Mouse (Mus musculus) embryonic stem cell, embryonic (primary cell): ENCODE measurements around the gene Rab11fip4.

Source experiments
- CTCF ChIA-PET, 4 experiments: fragments of 300-600 bp in 2 of 4; fragments of 350-600 bp in 2 of 4; sonication (Branson Sonifier 250); formaldehyde crosslinking; loops; one replicate each; lab custom pipeline; 2022; ENCODE audit warnings: inconsistent platforms in 2 of 4; lab: Charles Lee
- POLR2A ChIA-PET, 4 experiments: fragments of 300-600 bp in 2 of 4; fragments of 350-600 bp in 2 of 4; sonication (Branson Sonifier 250); formaldehyde crosslinking; loops; one replicate each; lab custom pipeline; 2022; ENCODE audit warnings: antibody characterized with exemption in 4 of 4, inconsistent platforms in 1 of 4; lab: Charles Lee

Rab11fip4 gene

GRCm38 (mm10) chr11:79675285-79675684 lies 84.3 kb downstream of the Rab11fip4 start:
- ChIA-PET POLR2A (interaction anchor here in 3 of 4 experiments (0.6 to 5.1 kb wide), 9 partner anchors 9 to 238 kb away, joined by 3 to 19 read pairs (median 3); no protein-coding TSS in a partner anchor), CTCF (interaction anchor here in 1 of 4 experiments (1.0 to 3.1 kb wide), 4 partner anchors 11 to 50 kb away, joined by 3 to 12 read pairs (median 6); no protein-coding TSS in a partner anchor)

GRCm38 (mm10) chr11:79675994-79676393 lies 85.0 kb downstream of the Rab11fip4 start:
- CTCF ChIA-PET: interaction anchor here in 3 of 4 experiments (0.6 to 3.1 kb wide), 5 partner anchors 10 to 214 kb away, joined by 3 to 12 read pairs (median 10); no protein-coding TSS in a partner anchor
- POLR2A ChIA-PET: interaction anchor here (0.6 to 5.1 kb wide), 11 partner anchors 10 to 238 kb away, joined by 3 to 19 read pairs (median 3); no protein-coding TSS in a partner anchor

GRCm38 (mm10) chr11:79676483-79676967 lies 85.5 kb downstream of the Rab11fip4 start:
- ChIA-PET POLR2A (interaction anchor here in 3 of 4 experiments (0.7 to 5.1 kb wide), 13 partner anchors 10 to 210 kb away, joined by 3 to 19 read pairs (median 5); no protein-coding TSS in a partner anchor), CTCF (interaction anchor here in 2 of 4 experiments (2.4 to 3.1 kb wide), 3 partner anchors 10 to 51 kb away, joined by 10 to 12 read pairs (median 11); no protein-coding TSS in a partner anchor)

- CTCF ChIA-PET: interaction anchor here (0.6 to 3.1 kb wide), 7 partner anchors 9 to 328 kb away, joined by 3 to 12 read pairs (median 5); no protein-coding TSS in a partner anchor
Observed at GRCm38 (mm10) chr11:79677402-79677801, 86.4 kb downstream of the Rab11fip4 start.

GRCm38 (mm10) chr11:79678363-79679153 lies 87.5 kb downstream of the Rab11fip4 start:
- ChIA-PET CTCF (interaction anchor here in 2 of 4 experiments (1.0 to 2.4 kb wide), 3 partner anchors 8 to 43 kb away, joined by 3 to 11 read pairs (median 5); no protein-coding TSS in a partner anchor), POLR2A (interaction anchor here in 3 of 4 experiments (0.6 to 2.2 kb wide), 11 partner anchors 17 to 187 kb away, joined by 3 to 10 read pairs (median 5); no protein-coding TSS in a partner anchor)

More at GRCm38 (mm10) chr11:79677402-79677801, 86.4 kb downstream of the Rab11fip4 start:
- POLR2A ChIA-PET: interaction anchor here in 2 of 4 experiments (0.8 to 5.1 kb wide), 8 partner anchors 8 to 209 kb away, joined by 3 to 19 read pairs (median 5); no protein-coding TSS in a partner anchor

GRCm38 (mm10) chr11:79679929-79680328 lies 88.9 kb downstream of the Rab11fip4 start:
- POLR2A ChIA-PET: interaction anchor here in 1 of 4 experiments (0.9 kb wide), 1 partner anchor 76 kb away, joined by 3 read pairs; no protein-coding TSS in a partner anchor
- CTCF ChIA-PET: interaction anchor here in 1 of 4 experiments (0.9 kb wide), 1 partner anchor 8 kb away, joined by 3 read pairs; no protein-coding TSS in a partner anchor

- ChIA-PET CTCF (interaction anchor here in 2 of 4 experiments (0.9 to 1.8 kb wide), 3 partner anchors 9 to 56 kb away, joined by 3 to 8 read pairs (median 3); no protein-coding TSS in a partner anchor), POLR2A (interaction anchor here in 2 of 4 experiments (0.8 to 1.5 kb wide), 8 partner anchors 11 to 76 kb away, joined by 3 read pairs; no protein-coding TSS in a partner anchor)
Observed at GRCm38 (mm10) chr11:79680559-79680958, 89.5 kb downstream of the Rab11fip4 start.

GRCm38 (mm10) chr11:79681182-79681581 lies 90.2 kb downstream of the Rab11fip4 start:
- POLR2A ChIA-PET: interaction anchor here in 2 of 4 experiments (0.8 to 1.5 kb wide), 14 partner anchors 8 to 69 kb away, joined by 3 to 4 read pairs (median 3); no protein-coding TSS in a partner anchor
- CTCF ChIA-PET: interaction anchor here in 2 of 4 experiments (1.0 to 1.8 kb wide), 2 partner anchors 34 to 56 kb away, joined by 3 to 8 read pairs; no protein-coding TSS in a partner anchor

- CTCF ChIA-PET: interaction anchor here in 1 of 4 experiments (1.8 kb wide), 1 partner anchor 57 kb away, joined by 8 read pairs; no protein-coding TSS in a partner anchor
- POLR2A ChIA-PET: interaction anchor here (0.6 to 1.5 kb wide), 14 partner anchors 9 to 87 kb away, joined by 3 to 5 read pairs (median 3); no protein-coding TSS in a partner anchor
Observed at GRCm38 (mm10) chr11:79681798-79682197, 90.8 kb downstream of the Rab11fip4 start.

- ChIA-PET POLR2A (interaction anchor here in 3 of 4 experiments (0.7 to 2.6 kb wide), 9 partner anchors 41 to 85 kb away, joined by 3 to 8 read pairs (median 3); no protein-coding TSS in a partner anchor), CTCF (interaction anchor here in 2 of 4 experiments (0.7 to 3.3 kb wide), 6 partner anchors 9 to 95 kb away, joined by 3 to 27 read pairs (median 18); partner anchors contain the start of gene Rab11fip4 (in 1 of the 2))
Observed at GRCm38 (mm10) chr11:79685109-79685508, 94.1 kb downstream of the Rab11fip4 start.

GRCm38 (mm10) chr11:79686501-79687121 lies 95.6 kb downstream of the Rab11fip4 start:
- ChIA-PET POLR2A (interaction anchor here (0.6 to 2.6 kb wide), 20 partner anchors 9 to 200 kb away, joined by 3 to 12 read pairs (median 5); partner anchors contain the start of gene Rab11fip4 (in 1 of the 4)), CTCF (interaction anchor here (0.6 to 3.3 kb wide), 65 partner anchors 9 to 469 kb away, joined by 3 to 33 read pairs (median 4); partner anchors contain the start of gene Rab11fip4 (in 2 of the 4))

GRCm38 (mm10) chr11:79689916-79690315 lies 98.9 kb downstream of the Rab11fip4 start:
- POLR2A ChIA-PET: interaction anchor here in 3 of 4 experiments (0.6 to 3.1 kb wide), 11 partner anchors 10 to 687 kb away, joined by 3 to 13 read pairs (median 3); partner anchors contain the start of gene Utp6 (in 1 of the 3)
- CTCF ChIA-PET: interaction anchor here (0.6 to 3.6 kb wide), 32 partner anchors 10 to 1923 kb away, joined by 3 to 27 read pairs (median 4); no protein-coding TSS in a partner anchor

GRCm38 (mm10) chr11:79691513-79691912 lies 100.5 kb downstream of the Rab11fip4 start:
- POLR2A ChIA-PET: interaction anchor here in 3 of 4 experiments (0.5 to 3.1 kb wide), 10 partner anchors 9 to 883 kb away, joined by 3 to 13 read pairs (median 4); no protein-coding TSS in a partner anchor
- CTCF ChIA-PET: interaction anchor here (0.9 to 3.6 kb wide), 8 partner anchors 9 to 310 kb away, joined by 3 to 27 read pairs (median 6); no protein-coding TSS in a partner anchor

- CTCF ChIA-PET: interaction anchor here (0.7 to 2.6 kb wide), 9 partner anchors 10 to 223 kb away, joined by 3 to 11 read pairs (median 3); no protein-coding TSS in a partner anchor
Observed at GRCm38 (mm10) chr11:79696390-79697307, 105.6 kb downstream of the Rab11fip4 start.

GRCm38 (mm10) chr11:79698071-79698470 lies 107.1 kb downstream of the Rab11fip4 start:
- ChIA-PET CTCF (interaction anchor here in 1 of 4 experiments (1.1 kb wide), 1 partner anchor 11 kb away, joined by 3 read pairs; no protein-coding TSS in a partner anchor), POLR2A (interaction anchor here in 2 of 4 experiments (0.5 to 2.2 kb wide), 7 partner anchors 15 to 264 kb away, joined by 3 to 5 read pairs (median 3); partner anchors contain the start of gene Utp6 (in 1 of the 2))

More at GRCm38 (mm10) chr11:79696390-79697307, 105.6 kb downstream of the Rab11fip4 start:
- POLR2A ChIA-PET: interaction anchor here (0.5 to 3.2 kb wide), 14 partner anchors 8 to 276 kb away, joined by 3 to 14 read pairs (median 4); partner anchors contain the start of gene Utp6 (in 1 of the 4)
